Mouse (Mus musculus): ENCODE results near the gene Adora1. TPM values are rescaled to one million over a fixed set of nuclear protein-coding genes. Genes with fewer than 3 reads are reported as not detected.
A peak's percentile ranks its signal among the peaks of the same experiment; 100 is the strongest.

Adora1 gene
- polyA plus RNA-seq, 1 experiment = 4.5 TPM

DNA sequence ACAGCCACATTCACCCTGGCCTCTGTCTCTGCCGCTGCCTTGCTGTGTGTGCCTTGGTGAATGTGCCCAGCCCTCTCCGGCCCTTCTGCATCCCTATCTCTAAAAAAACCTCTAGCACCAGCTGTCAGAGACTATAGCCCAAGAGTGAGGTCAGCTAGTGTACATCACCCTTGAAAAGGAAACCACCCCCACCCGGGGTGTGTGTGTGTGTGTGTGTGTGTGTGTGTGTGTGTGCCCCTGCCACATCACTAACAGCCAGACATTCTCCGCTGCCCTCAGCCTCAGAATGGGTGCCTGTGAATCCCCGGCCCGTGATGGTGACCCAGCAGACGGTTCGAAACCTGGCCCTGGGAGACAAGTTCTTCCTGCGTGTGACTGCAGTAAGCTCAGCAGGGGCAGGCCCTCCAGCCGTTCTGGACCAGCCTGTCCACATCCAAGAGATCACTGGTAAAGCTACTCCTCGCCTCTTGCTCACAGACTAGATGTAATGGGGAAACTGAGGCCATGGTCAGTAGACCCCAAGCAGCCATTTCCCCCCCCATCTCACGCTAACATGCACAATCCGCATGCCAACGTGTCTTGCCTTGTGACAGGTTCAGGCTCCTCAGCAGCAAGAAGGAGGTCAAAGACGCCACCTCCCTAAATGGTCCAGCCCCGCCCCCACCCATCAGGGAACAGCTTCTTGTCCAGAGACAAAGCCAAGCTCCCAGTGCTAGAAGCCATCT, 40.8 kb downstream of the Adora1 start:
- Histone ChIP-seq H3ac (ENCODE audit: control insufficient read depth, insufficient read length) (peak overlapping the region; percentile 3), H3K4me2 (ENCODE audit: low read depth) (peak overlapping the region; percentile 70), H3K79me2 (ENCODE audit: control insufficient read depth, insufficient read depth) (no peaks in the 10 kb centered on the region), H3K27me3 (ENCODE audit: control insufficient read depth, insufficient read depth, insufficient read length) (no peaks in the 10 kb centered on the region), H3K36me3 (ENCODE audit: control insufficient read depth, insufficient read depth) (no peaks in the 10 kb centered on the region), H3K4me3 (peak overlapping the region; percentile 63)
- TF ChIP-seq MYOD1 (IDR thresholded peaks at IDR 0.05; ENCODE audit: control insufficient read depth in 1 of 3, insufficient read length in 2 of 3, low read depth in 2 of 3) (peak in 2 of 3 experiments; percentile 45 to 47), POLR2AphosphoS2 (IDR thresholded peaks at IDR 0.05; ENCODE audit: insufficient read length, low read depth) (peak; percentile 96), TCF12 (IDR thresholded peaks at IDR 0.05; ENCODE audit: insufficient read depth, poor library complexity, severe bottlenecking) (no peak), USF1 (IDR thresholded peaks at IDR 0.05; ENCODE audit: low read depth) (no peak), TCF3 (IDR thresholded peaks at IDR 0.05; ENCODE audit: insufficient read length, low read depth) (no peak), SRF (IDR thresholded peaks at IDR 0.05; ENCODE audit: control insufficient read depth, insufficient read length, low read depth) (no peak), CEBPB (IDR thresholded peaks at IDR 0.05; ENCODE audit: insufficient read depth, poor library complexity, severe bottlenecking) (no peak), MYOG (IDR thresholded peaks at IDR 0.05; ENCODE audit: control insufficient read depth in 1 of 3, insufficient read depth in 1 of 3, insufficient read length in 2 of 3, low read depth in 2 of 3) (peak in 2 of 3 experiments; percentile 34 to 61), REST (IDR thresholded peaks at IDR 0.05; ENCODE audit: insufficient read depth, insufficient read length) (no peak), MAX (IDR thresholded peaks at IDR 0.05; ENCODE audit: low read depth) (no peak), E2F4 (IDR thresholded peaks at IDR 0.05; ENCODE audit: insufficient read depth) (no peak), POLR2A (IDR thresholded peaks at IDR 0.05; ENCODE audit: insufficient read length, low read depth) (peak; percentile 70)

DNA sequence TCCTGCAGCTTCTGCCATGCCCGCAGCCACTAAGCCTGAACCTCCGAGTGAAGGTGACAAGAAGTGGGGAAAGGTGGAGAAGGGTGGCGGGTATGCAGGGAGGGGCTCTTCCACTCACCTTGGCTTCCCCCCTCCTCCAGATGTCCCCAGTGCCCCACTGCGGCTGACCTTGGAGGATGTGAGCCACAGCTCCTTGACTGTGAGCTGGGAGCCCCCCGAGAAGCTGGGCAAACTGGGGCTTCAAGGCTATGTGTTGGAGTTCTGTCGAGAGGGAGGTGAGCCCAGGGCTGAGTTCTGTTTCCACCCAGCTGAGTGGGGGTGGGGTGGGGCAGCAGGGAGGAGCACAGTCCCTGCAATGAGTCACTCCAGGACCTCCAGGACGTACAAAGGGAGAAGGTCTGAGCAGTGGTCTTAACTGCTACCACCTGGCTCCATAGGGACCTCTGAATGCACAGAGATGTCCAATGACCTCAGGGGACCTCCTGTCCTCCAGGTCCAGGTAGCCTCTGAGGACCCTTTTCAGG, 41.5 kb downstream of the Adora1 start:
- Histone ChIP-seq H3K4me3 (peak overlapping the region; percentile 63), H3K36me3 (ENCODE audit: control insufficient read depth, insufficient read depth) (no peaks in the 10 kb centered on the region), H3K4me2 (ENCODE audit: low read depth) (peak overlapping the region; percentile 70), H3K27me3 (ENCODE audit: control insufficient read depth, insufficient read depth, insufficient read length) (no peaks in the 10 kb centered on the region), H3K79me2 (ENCODE audit: control insufficient read depth, insufficient read depth) (no peaks in the 10 kb centered on the region), H3ac (ENCODE audit: control insufficient read depth, insufficient read length) (peak overlapping the region; percentile 3)
- TF ChIP-seq MYOG (IDR thresholded peaks at IDR 0.05; ENCODE audit: control insufficient read depth in 1 of 3, insufficient read depth in 1 of 3, insufficient read length in 2 of 3, low read depth in 2 of 3) (peak in 1 of 3 experiments; percentile 5), SRF (IDR thresholded peaks at IDR 0.05; ENCODE audit: control insufficient read depth, insufficient read length, low read depth) (no peak), POLR2A (IDR thresholded peaks at IDR 0.05; ENCODE audit: insufficient read length, low read depth) (peak; percentile 38)

DNA sequence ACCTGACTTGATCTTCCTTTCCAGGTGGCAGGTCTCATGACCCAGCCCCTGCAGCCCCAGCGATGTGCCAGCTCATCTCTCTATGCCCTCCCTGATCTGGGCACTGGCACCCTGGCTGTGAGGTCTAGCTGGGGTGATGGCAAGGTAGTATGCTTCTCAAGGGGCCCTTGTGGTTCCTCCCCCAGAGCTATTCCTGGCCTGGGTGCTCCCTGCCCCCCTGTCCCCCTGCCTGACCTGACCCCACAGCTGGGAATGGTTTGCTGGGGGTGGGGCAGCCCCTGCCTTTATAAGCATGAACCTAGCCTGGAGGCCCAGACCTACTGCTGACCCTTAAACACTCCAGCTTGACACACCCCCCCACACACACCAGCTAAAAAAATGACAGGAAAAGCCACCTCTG, 42.1 kb downstream of the Adora1 start, which contains the start of gene Mybph:
Gene Mybph (plus strand): TSS at position 323 of the 400 bp plus-strand sequence.
- H3K4me3 ChIP-seq = peak within 1 kb of the TSS; percentile 63
- H3K27me3 ChIP-seq (ENCODE audit: control insufficient read depth, insufficient read depth, insufficient read length) = no peaks in the 10 kb centered on the region
- peak in 2 of 3 experiments; percentile 57 to 92 for TF ChIP-seq MYOD1 (IDR thresholded peaks at IDR 0.05; ENCODE audit: control insufficient read depth in 1 of 3, insufficient read length in 2 of 3, low read depth in 2 of 3)
- peak; percentile 44 to 98 (median 82) for TF ChIP-seq MYOG (IDR thresholded peaks at IDR 0.05; ENCODE audit: control insufficient read depth in 1 of 3, insufficient read depth in 1 of 3, insufficient read length in 2 of 3, low read depth in 2 of 3)
- no peak for TF ChIP-seq POLR2AphosphoS2 (IDR thresholded peaks at IDR 0.05; ENCODE audit: insufficient read length, low read depth)
- peak; percentile 48 for TF ChIP-seq POLR2A (IDR thresholded peaks at IDR 0.05; ENCODE audit: insufficient read length, low read depth)
- peak; percentile 67 for TF ChIP-seq TCF12 (IDR thresholded peaks at IDR 0.05; ENCODE audit: insufficient read depth, poor library complexity, severe bottlenecking)
- no peak for TF ChIP-seq REST (IDR thresholded peaks at IDR 0.05; ENCODE audit: insufficient read depth, insufficient read length)
- peak; percentile 65 for TF ChIP-seq TCF3 (IDR thresholded peaks at IDR 0.05; ENCODE audit: insufficient read length, low read depth)
- no peaks in the 10 kb centered on the region for H3K79me2 ChIP-seq (ENCODE audit: control insufficient read depth, insufficient read depth)
- no peaks in the 10 kb centered on the region for H3K36me3 ChIP-seq (ENCODE audit: control insufficient read depth, insufficient read depth)
- H3K4me2 ChIP-seq (ENCODE audit: low read depth) = peak within 1 kb of the TSS; percentile 70
- H3ac ChIP-seq (ENCODE audit: control insufficient read depth, insufficient read length) = peak within 1 kb of the TSS; percentile 3

DNA sequence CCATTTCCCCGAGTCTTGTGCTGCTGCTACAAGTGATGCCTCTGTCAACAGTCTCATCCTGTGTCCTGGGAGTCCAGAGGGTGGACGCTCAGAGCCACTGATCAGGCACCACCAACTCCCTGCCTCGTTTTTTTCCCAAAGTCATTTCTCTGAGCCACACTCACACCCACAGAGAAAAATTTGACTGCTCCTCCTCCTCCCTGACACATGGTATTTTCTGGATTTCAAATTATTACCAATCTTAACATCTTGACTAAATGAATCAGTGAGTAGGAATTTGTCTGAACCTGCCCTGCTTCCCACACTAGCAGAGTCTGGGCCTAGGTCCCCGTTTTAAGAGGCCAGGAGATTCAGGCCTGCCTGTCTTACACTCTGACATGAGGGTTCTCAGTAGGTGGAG, 43.2 kb downstream of the Adora1 start:
- TF ChIP-seq MAX (IDR thresholded peaks at IDR 0.05; ENCODE audit: low read depth) = no peak
- no peak for TF ChIP-seq MYOD1 (IDR thresholded peaks at IDR 0.05; ENCODE audit: control insufficient read depth in 1 of 3, insufficient read length in 2 of 3, low read depth in 2 of 3)

DNA sequence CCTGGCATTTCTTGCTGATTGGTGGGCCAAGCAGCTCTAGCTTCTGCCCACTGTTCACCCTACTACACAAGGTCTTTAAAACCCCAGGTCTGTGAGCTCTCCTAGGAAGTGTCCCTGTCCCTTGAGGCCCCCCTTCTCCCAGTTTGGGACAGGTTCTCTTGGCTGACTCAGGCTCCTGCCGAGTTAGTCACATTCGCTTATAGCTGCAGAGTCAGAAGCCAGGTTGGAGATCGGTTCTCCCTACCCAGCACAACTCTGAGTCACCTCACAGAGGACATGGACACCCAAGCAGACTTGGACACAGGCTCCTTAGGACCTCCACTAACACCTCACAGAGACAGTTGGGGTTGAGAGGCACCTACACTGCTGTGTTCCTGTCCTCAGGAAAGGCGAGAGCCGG, 44.0 kb downstream of the Adora1 start:
- no peaks in the 10 kb centered on the region for H3K79me2 ChIP-seq (ENCODE audit: control insufficient read depth, insufficient read depth)
- H3K4me2 ChIP-seq (ENCODE audit: low read depth) = no peak overlapping the region
- peaks cover 7% of the 10 kb centered on the region for H3K27me3 ChIP-seq (ENCODE audit: control insufficient read depth, insufficient read depth, insufficient read length)
- H3K4me3 ChIP-seq = no peak overlapping the region
- H3ac ChIP-seq (ENCODE audit: control insufficient read depth, insufficient read length) = no peak overlapping the region
- TF ChIP-seq MYOD1 (IDR thresholded peaks at IDR 0.05; ENCODE audit: control insufficient read depth in 1 of 3, insufficient read length in 2 of 3, low read depth in 2 of 3) = no peak
- no peak for TF ChIP-seq MAX (IDR thresholded peaks at IDR 0.05; ENCODE audit: low read depth)
- TF ChIP-seq REST (IDR thresholded peaks at IDR 0.05; ENCODE audit: insufficient read depth, insufficient read length) = no peak
- TF ChIP-seq TCF3 (IDR thresholded peaks at IDR 0.05; ENCODE audit: insufficient read length, low read depth) = no peak
- no peak for TF ChIP-seq TCF12 (IDR thresholded peaks at IDR 0.05; ENCODE audit: insufficient read depth, poor library complexity, severe bottlenecking)
- TF ChIP-seq E2F4 (IDR thresholded peaks at IDR 0.05; ENCODE audit: insufficient read depth) = no peak
- TF ChIP-seq CEBPB (IDR thresholded peaks at IDR 0.05; ENCODE audit: insufficient read depth, poor library complexity, severe bottlenecking) = no peak
- no peak for TF ChIP-seq POLR2A (IDR thresholded peaks at IDR 0.05; ENCODE audit: insufficient read length, low read depth)
- no peak for TF ChIP-seq USF1 (IDR thresholded peaks at IDR 0.05; ENCODE audit: low read depth)
- no peak for TF ChIP-seq MYOG (IDR thresholded peaks at IDR 0.05; ENCODE audit: control insufficient read depth in 1 of 3, insufficient read depth in 1 of 3, insufficient read length in 2 of 3, low read depth in 2 of 3)
- no peak for TF ChIP-seq POLR2AphosphoS2 (IDR thresholded peaks at IDR 0.05; ENCODE audit: insufficient read length, low read depth)
- TF ChIP-seq SRF (IDR thresholded peaks at IDR 0.05; ENCODE audit: control insufficient read depth, insufficient read length, low read depth) = no peak
- no peaks in the 10 kb centered on the region for H3K36me3 ChIP-seq (ENCODE audit: control insufficient read depth, insufficient read depth)

More for the DNA sequence above, 43.2 kb downstream of the Adora1 start:
- H3K27me3 ChIP-seq (ENCODE audit: control insufficient read depth, insufficient read depth, insufficient read length) = no peaks in the 10 kb centered on the region
- H3K79me2 ChIP-seq (ENCODE audit: control insufficient read depth, insufficient read depth) = no peaks in the 10 kb centered on the region
- H3K36me3 ChIP-seq (ENCODE audit: control insufficient read depth, insufficient read depth) = no peaks in the 10 kb centered on the region
- no peak overlapping the region for H3ac ChIP-seq (ENCODE audit: control insufficient read depth, insufficient read length)
- peak overlapping the region; percentile 36 for H3K4me2 ChIP-seq (ENCODE audit: low read depth)
- H3K4me3 ChIP-seq = no peak overlapping the region
